Mouse (Mus musculus) C2C12 (cell line): ENCODE data around the gene Sptbn2.

Experiments
- CTCF ChIP-seq: IDR thresholded peaks from one replicate; pipeline ENCODE4 v1.5.1; 2011; ENCODE audit not compliant: control insufficient read depth, insufficient read depth, insufficient read length
- MYOD1 ChIP-seq: IDR thresholded peaks from one replicate; pipeline ENCODE4 v1.6.1; 2011; ENCODE audit warnings: low read depth; ENCODE audit not compliant: control insufficient read depth, insufficient read length

DNA sequence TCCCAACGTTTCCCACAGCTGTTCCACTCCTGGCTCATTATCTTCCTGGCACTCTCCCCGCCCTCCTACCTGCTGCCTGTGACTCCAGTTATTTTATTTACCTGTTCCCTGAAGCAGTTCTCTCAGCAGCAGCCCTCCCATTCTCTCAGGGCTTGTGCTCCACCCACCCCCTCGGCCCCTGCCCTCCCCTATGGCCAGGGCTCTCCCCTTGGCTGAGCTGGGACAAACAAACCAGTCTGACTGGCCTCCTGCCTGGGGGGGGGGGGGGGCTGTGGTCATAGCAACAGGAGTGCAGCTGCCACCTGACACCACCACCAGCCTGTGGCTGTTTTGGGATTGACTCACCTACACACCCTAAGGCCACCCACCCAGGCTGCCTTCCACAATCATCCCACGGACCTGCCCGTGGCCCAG is 8.4 kb downstream of the Sptbn2 start:
- no peak for TF ChIP-seq CTCF
- TF ChIP-seq MYOD1 = no peak
